Mouse (Mus musculus): ENCODE data around the gene Tgfb3. TPM values are rescaled to one million over a fixed set of nuclear protein-coding genes. Genes with fewer than 3 reads are reported as not detected.

Gene Tgfb3
- total and polyA plus RNA-seq, 2 experiments from 2014 or later = 4.4 to 5.9 TPM

DNA sequence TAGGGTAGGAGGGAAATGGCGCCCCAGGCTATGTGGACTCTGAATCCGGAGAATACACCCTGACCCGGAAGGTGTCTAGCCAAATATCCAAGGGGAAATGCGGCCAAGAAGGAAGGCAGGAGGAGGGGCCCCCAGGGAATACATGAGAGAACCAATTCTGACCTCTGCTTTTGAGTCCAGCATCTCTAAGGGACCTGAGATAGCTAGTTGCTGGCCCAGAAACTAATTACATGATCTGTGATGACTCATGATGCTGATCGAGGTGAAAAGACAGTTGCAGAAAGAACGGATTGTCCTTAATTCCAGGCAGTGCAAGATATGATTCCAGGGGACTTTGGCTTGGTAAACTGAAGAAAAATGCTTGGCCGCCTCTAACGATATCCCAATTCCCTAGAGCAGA lies 21.9 kb downstream of the Tgfb3 start:
- H3K4me1 ChIP-seq (ENCODE audit: insufficient read depth, low read length) = no peaks in the 10 kb centered on the region
- no peak overlapping the region for H3K4me3 ChIP-seq (ENCODE audit: low read length)
- no peaks in the 10 kb centered on the region for H3K9me3 ChIP-seq (ENCODE audit: low read length)
- no peak for DNase-seq (ENCODE audit: low spot score)
- no peaks in the 10 kb centered on the region for H3K36me3 ChIP-seq (ENCODE audit: insufficient read depth, low read length)
- WGBS = 82% methylated on average over 8 of the region's 8 CpGs
- H3K27me3 ChIP-seq (ENCODE audit: insufficient read depth, low read length) = no peaks in the 10 kb centered on the region
- H3K9ac ChIP-seq (replicated peaks; ENCODE audit: low read length) = no peak overlapping the region
- no peak for ATAC-seq
- no peak overlapping the region for H3K4me2 ChIP-seq (ENCODE audit: low read depth, low read length)
- TF ChIP-seq CTCF (IDR thresholded peaks at IDR 0.05; ENCODE audit: low read depth) = no peak
- no peak overlapping the region for H3K27ac ChIP-seq

DNA sequence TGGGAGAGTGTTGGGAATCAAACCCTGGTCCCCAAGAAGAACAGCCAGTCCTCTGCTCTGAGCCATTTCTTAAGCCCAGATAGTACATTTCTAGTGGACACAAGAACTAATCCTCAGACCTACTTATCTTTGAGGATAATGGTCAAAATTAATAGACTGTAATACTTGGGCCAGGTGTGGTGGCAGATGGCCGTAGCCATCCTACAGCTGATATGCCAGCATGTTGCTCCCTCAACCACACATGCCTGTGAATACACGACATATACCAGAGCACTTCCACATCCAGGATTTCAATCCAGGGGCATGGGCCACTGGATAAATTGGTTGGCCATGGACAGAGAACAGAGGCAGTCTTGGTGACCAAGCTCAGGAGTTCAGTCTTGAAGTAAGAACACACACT lies 23.5 kb downstream of the Tgfb3 start:
- no peak for TF ChIP-seq CTCF (IDR thresholded peaks at IDR 0.05; ENCODE audit: low read depth)
- H3K27me3 ChIP-seq (ENCODE audit: insufficient read depth, low read length) = no peaks in the 10 kb centered on the region
- H3K9me3 ChIP-seq (ENCODE audit: low read length) = no peaks in the 10 kb centered on the region
- 88% methylated on average over 2 of the region's 2 CpGs for WGBS
- H3K4me2 ChIP-seq (ENCODE audit: low read depth, low read length) = no peak overlapping the region
- DNase-seq (ENCODE audit: low spot score) = no peak
- no peak overlapping the region for H3K9ac ChIP-seq (replicated peaks; ENCODE audit: low read length)
- no peaks in the 10 kb centered on the region for H3K4me1 ChIP-seq (ENCODE audit: insufficient read depth, low read length)
- H3K4me3 ChIP-seq (ENCODE audit: low read length) = no peak overlapping the region
- H3K27ac ChIP-seq = no peak overlapping the region
- ATAC-seq = no peak
- no peaks in the 10 kb centered on the region for H3K36me3 ChIP-seq (ENCODE audit: insufficient read depth, low read length)

DNA sequence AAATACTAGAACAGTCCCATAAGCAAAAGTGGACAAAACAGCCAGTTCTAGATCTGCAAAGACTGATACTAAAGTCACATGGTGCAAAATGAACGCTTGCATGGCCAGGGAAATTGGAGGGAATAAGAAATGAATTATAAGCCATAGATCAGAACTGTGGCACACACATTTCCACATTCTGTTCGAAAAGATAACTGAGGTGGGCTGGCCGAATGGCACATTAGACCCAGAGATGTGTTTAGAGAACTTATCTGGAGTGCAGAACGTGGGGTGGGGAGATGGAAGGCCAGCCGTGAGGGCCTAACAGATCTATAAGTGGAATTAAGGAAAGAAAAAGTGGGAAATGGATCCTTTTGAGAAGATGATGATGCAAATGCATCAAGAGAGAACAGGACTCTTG lies 27.4 kb downstream of the Tgfb3 start:
- no peaks in the 10 kb centered on the region for H3K36me3 ChIP-seq (ENCODE audit: insufficient read depth, low read length)
- no peak overlapping the region for H3K27ac ChIP-seq
- H3K27me3 ChIP-seq (ENCODE audit: insufficient read depth, low read length) = no peaks in the 10 kb centered on the region
- no peak overlapping the region for H3K4me2 ChIP-seq (ENCODE audit: low read depth, low read length)
- H3K9me3 ChIP-seq (ENCODE audit: low read length) = no peaks in the 10 kb centered on the region
- 90% methylated on average over 5 of the region's 5 CpGs for WGBS
- DNase-seq (ENCODE audit: low spot score) (no peak), ATAC-seq (no peak)
- no peak for TF ChIP-seq CTCF (IDR thresholded peaks at IDR 0.05; ENCODE audit: low read depth)
- no peak overlapping the region for H3K4me3 ChIP-seq (ENCODE audit: low read length)
- no peak overlapping the region for H3K9ac ChIP-seq (replicated peaks; ENCODE audit: low read length)
- H3K4me1 ChIP-seq (ENCODE audit: insufficient read depth, low read length) = no peaks in the 10 kb centered on the region

- no peak overlapping the region for H3K27ac ChIP-seq
- H3K4me2 ChIP-seq (ENCODE audit: low read depth, low read length) = no peak overlapping the region
- no peaks in the 10 kb centered on the region for H3K4me1 ChIP-seq (ENCODE audit: insufficient read depth, low read length)
- H3K36me3 ChIP-seq (ENCODE audit: insufficient read depth, low read length) = no peaks in the 10 kb centered on the region
- no peak overlapping the region for H3K4me3 ChIP-seq (ENCODE audit: low read length)
- no peak for TF ChIP-seq CTCF (IDR thresholded peaks at IDR 0.05; ENCODE audit: low read depth)
- ATAC-seq (no peak), DNase-seq (ENCODE audit: low spot score) (no peak)
- no peaks in the 10 kb centered on the region for H3K9me3 ChIP-seq (ENCODE audit: low read length)
- 73% methylated on average over 6 of the region's 6 CpGs for WGBS
- no peaks in the 10 kb centered on the region for H3K27me3 ChIP-seq (ENCODE audit: insufficient read depth, low read length)
- no peak overlapping the region for H3K9ac ChIP-seq (replicated peaks; ENCODE audit: low read length)
These were observed 29.0 kb downstream of the Tgfb3 start for GRCm38 (mm10) chr12:86049813-86050212.

GRCm38 (mm10) chr12:86047376-86047775 lies 31.5 kb downstream of the Tgfb3 start:
- TF ChIP-seq CTCF (IDR thresholded peaks at IDR 0.05; ENCODE audit: low read depth) = no peak
- Histone ChIP-seq H3K4me1 (ENCODE audit: insufficient read depth, low read length) (no peaks in the 10 kb centered on the region), H3K36me3 (ENCODE audit: insufficient read depth, low read length) (no peaks in the 10 kb centered on the region), H3K4me2 (ENCODE audit: low read depth, low read length) (no peak overlapping the region), H3K4me3 (ENCODE audit: low read length) (no peak overlapping the region), H3K9me3 (ENCODE audit: low read length) (0 out of 2 replicates have a peak, but pooled peaks cover 7% of the 10 kb centered on the region), H3K27me3 (ENCODE audit: insufficient read depth, low read length) (no peaks in the 10 kb centered on the region), H3K9ac (replicated peaks; ENCODE audit: low read length) (no peak overlapping the region), H3K27ac (no peak overlapping the region)
- no peak for ATAC-seq
- DNase-seq (ENCODE audit: low spot score) = no peak
- 80% methylated on average over 8 of the region's 8 CpGs for whole genome bisulfite sequencing

GRCm38 (mm10) chr12:86046776-86047175 lies 32.1 kb downstream of the Tgfb3 start:
- Histone ChIP-seq H3K27me3 (ENCODE audit: insufficient read depth, low read length) (no peaks in the 10 kb centered on the region), H3K36me3 (ENCODE audit: insufficient read depth, low read length) (no peaks in the 10 kb centered on the region), H3K9ac (replicated peaks; ENCODE audit: low read length) (no peak overlapping the region), H3K4me1 (ENCODE audit: insufficient read depth, low read length) (no peaks in the 10 kb centered on the region), H3K9me3 (ENCODE audit: low read length) (0 out of 2 replicates have a peak, but pooled peaks cover 7% of the 10 kb centered on the region), H3K4me3 (ENCODE audit: low read length) (no peak overlapping the region), H3K4me2 (ENCODE audit: low read depth, low read length) (no peak overlapping the region), H3K27ac (no peak overlapping the region)
- no peak for ATAC-seq
- no peak for DNase-seq (ENCODE audit: low spot score)
- WGBS = 96% methylated on average over 2 of the region's 2 CpGs
- no peak for TF ChIP-seq CTCF (IDR thresholded peaks at IDR 0.05; ENCODE audit: low read depth)

DNA sequence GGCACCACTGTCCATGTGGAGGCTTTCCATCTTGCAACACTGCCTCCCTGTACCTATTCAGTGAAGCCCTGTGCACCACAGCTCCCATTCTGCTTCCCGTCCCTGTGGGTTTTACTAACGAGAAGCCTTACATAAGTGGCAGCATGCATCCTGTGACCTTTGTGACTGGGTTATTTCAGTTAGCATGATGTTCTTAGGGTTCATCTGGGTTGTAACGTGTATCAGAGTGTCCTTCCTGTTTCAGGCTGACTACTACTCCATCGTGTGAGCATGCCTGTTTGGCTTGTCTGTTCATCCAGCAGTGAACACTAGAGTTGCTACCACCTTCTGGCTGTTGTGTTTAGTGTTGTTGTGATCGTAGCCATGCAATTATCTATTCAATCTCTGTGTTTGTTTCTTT lies 32.7 kb downstream of the Tgfb3 start:
- Histone ChIP-seq H3K27me3 (ENCODE audit: insufficient read depth, low read length) (no peaks in the 10 kb centered on the region), H3K4me1 (ENCODE audit: insufficient read depth, low read length) (no peaks in the 10 kb centered on the region), H3K9me3 (ENCODE audit: low read length) (0 out of 2 replicates have a peak, but pooled peaks cover 7% of the 10 kb centered on the region), H3K9ac (replicated peaks; ENCODE audit: low read length) (no peak overlapping the region), H3K27ac (no peak overlapping the region), H3K36me3 (ENCODE audit: insufficient read depth, low read length) (no peaks in the 10 kb centered on the region), H3K4me3 (ENCODE audit: low read length) (no peak overlapping the region), H3K4me2 (ENCODE audit: low read depth, low read length) (no peak overlapping the region)
- TF ChIP-seq CTCF (IDR thresholded peaks at IDR 0.05; ENCODE audit: low read depth) = no peak
- DNase-seq (ENCODE audit: low spot score) (no peak), ATAC-seq (no peak)
- 89% methylated on average over 5 of the region's 5 CpGs for WGBS

Measured in hindbrain, postnatal 0 days (tissue).